Mouse (Mus musculus) heart, embryonic 16.5 days (tissue): ENCODE results near the gene Lrrc74a. TPM values are rescaled to one million over a fixed set of nuclear protein-coding genes. Genes with fewer than 3 reads are reported as not detected.

ENCODE experiments used
- ATAC-seq: fragments of 200-750 bp; cut with Nextera tagmentation; replicated peaks from 2 replicates; pipeline ENCODE4 v1.8.0; 2017; ENCODE audit warnings: moderate number of reproducible peaks; ENCODE audit not compliant: insufficient read depth, low FRiP score; ENCODE audit errors: extremely low read depth
- H3K27ac ChIP-seq: fragments of 300-500 bp; sonication (generic); 2 replicates; pipeline ENCODE4 v1.5.1; 2014; ENCODE audit warnings: mild to moderate bottlenecking, low read length, control low read depth, moderate library complexity
- H3K27me3 ChIP-seq: fragments of 300-500 bp; sonication (generic); 2 replicates; pipeline ENCODE4 v1.6.1; 2014; ENCODE audit warnings: low read length, mixed read lengths; ENCODE audit not compliant: control insufficient read depth, insufficient read depth
- H3K36me3 ChIP-seq: fragments of 300-500 bp; sonication (generic); 2 replicates; pipeline ENCODE4 v1.6.1; 2014; ENCODE audit not compliant: control insufficient read depth, insufficient read depth
- H3K4me1 ChIP-seq: fragments of 300-500 bp; sonication (generic); 2 replicates; pipeline ENCODE4 v1.6.1; 2014; ENCODE audit warnings: low read length, mixed read lengths; ENCODE audit not compliant: control insufficient read depth, insufficient read depth
- H3K4me2 ChIP-seq: fragments of 300-500 bp; sonication (generic); 2 replicates; pipeline ENCODE4 v1.6.1; 2014; ENCODE audit warnings: low read depth, mild to moderate bottlenecking, control low read depth, low read length
- H3K4me3 ChIP-seq: fragments of 300-500 bp; sonication (generic); 2 replicates; pipeline ENCODE4 v1.5.1; 2014; ENCODE audit warnings: mild to moderate bottlenecking, control low read depth, low read length
- H3K9ac ChIP-seq: fragments of 300-500 bp; sonication (generic); 2 replicates; pipeline ENCODE4 v1.6.1; 2014; ENCODE audit warnings: low read length, control low read depth
- H3K9me3 ChIP-seq: fragments of 300-500 bp; sonication (generic); replicated peaks from 2 replicates; pipeline ENCODE4 v1.6.1; 2016; ENCODE audit warnings: low read length; ENCODE audit not compliant: control insufficient read depth
- WGBS: fragments of 180-500 bp; shearing (Covaris S2); extraction: QIAGEN DNeasy Blood & Tissue Kit; methylation state at CpG from one replicate; pipeline ENCODE4 v1.1.7; 2014; 5-methylcytosine and 5-hydroxymethylcytosine counted together
- polyA plus RNA-seq: library from polyadenylated mRNA; unstranded; fragments of >200 nt; fragmentation: Nextera tagmentation; extraction: Ambion mirVana; gene quantifications from 2 replicates; pipeline ENCODE4 v1.2.1, GENCODE M21; 2015

Lrrc74a gene
- polyA plus RNA-seq = not detected in 2 replicates

GRCm38 (mm10) chr12:86734319-86734810 is at the start of gene Lrrc74a:
Lrrc74a (plus strand) TSS chr12:86734369.
- no peak within 1 kb of the TSS for H3K9ac ChIP-seq
- no peaks in the 10 kb centered on the region for H3K9me3 ChIP-seq
- ATAC-seq = no peak
- no peak within 1 kb of the TSS for H3K27ac ChIP-seq
- H3K4me3 ChIP-seq = no peak within 1 kb of the TSS
- no peak within 1 kb of the TSS for H3K4me2 ChIP-seq
- no peaks in the 10 kb centered on the region for H3K4me1 ChIP-seq
- no peaks in the 10 kb centered on the region for H3K27me3 ChIP-seq
- H3K36me3 ChIP-seq = no peaks in the 10 kb centered on the region
- WGBS = 72% methylated on average over 8 of the region's 8 CpGs

GRCm38 (mm10) chr12:86685275-86685674 is 48.9 kb upstream of the Lrrc74a start:
- 43% methylated on average over 9 of the region's 9 CpGs for WGBS
- no peak overlapping the region for H3K4me2 ChIP-seq
- no peaks in the 10 kb centered on the region for H3K27me3 ChIP-seq
- H3K4me1 ChIP-seq = peaks cover 31% of the 10 kb centered on the region
- H3K27ac ChIP-seq = no peak overlapping the region
- no peak for ATAC-seq
- no peak overlapping the region for H3K4me3 ChIP-seq
- 0 out of 2 replicates have a peak overlapping the region, but pooled peaks have one; percentile 25 for H3K9ac ChIP-seq
- H3K36me3 ChIP-seq = 0 out of 2 replicates have a peak, but pooled peaks cover 4% of the 10 kb centered on the region
- no peaks in the 10 kb centered on the region for H3K9me3 ChIP-seq

- Histone ChIP-seq H3K9me3 (no peaks in the 10 kb centered on the region), H3K4me3 (no peak overlapping the region), H3K4me2 (0 out of 2 replicates have a peak overlapping the region, but pooled peaks have one; percentile 13), H3K27me3 (no peaks in the 10 kb centered on the region), H3K36me3 (0 out of 2 replicates have a peak, but pooled peaks cover 4% of the 10 kb centered on the region), H3K4me1 (peaks cover 24% of the 10 kb centered on the region), H3K27ac (peak overlapping the region; percentile 70), H3K9ac (no peak overlapping the region)
- no peak for ATAC-seq
- WGBS = 57% methylated on average over 9 of the region's 13 CpGs
Observed at GRCm38 (mm10) chr12:86686551-86687330, 47.4 kb upstream of the Lrrc74a start.

GRCm38 (mm10) chr12:86687445-86687955 is 46.7 kb upstream of the Lrrc74a start:
- no peaks in the 10 kb centered on the region for H3K9me3 ChIP-seq
- no peak overlapping the region for H3K9ac ChIP-seq
- no peak overlapping the region for H3K4me2 ChIP-seq
- H3K36me3 ChIP-seq = 0 out of 2 replicates have a peak, but pooled peaks cover 4% of the 10 kb centered on the region
- no peaks in the 10 kb centered on the region for H3K27me3 ChIP-seq
- peaks cover 22% of the 10 kb centered on the region for H3K4me1 ChIP-seq
- peak overlapping the region; percentile 70 for H3K27ac ChIP-seq
- 66% methylated on average over 4 of the region's 4 CpGs for WGBS
- ATAC-seq = no peak
- H3K4me3 ChIP-seq = no peak overlapping the region

- ATAC-seq = peak; percentile 38; the same call in 1 of the 2 replicates
- Histone ChIP-seq H3K9ac (no peak overlapping the region), H3K4me3 (no peak overlapping the region), H3K4me1 (peaks cover 28% of the 10 kb centered on the region), H3K9me3 (no peaks in the 10 kb centered on the region), H3K4me2 (no peak overlapping the region), H3K27me3 (no peaks in the 10 kb centered on the region), H3K27ac (peak overlapping the region; percentile 70), H3K36me3 (0 out of 2 replicates have a peak, but pooled peaks cover 4% of the 10 kb centered on the region)
- WGBS = 71% methylated on average over 4 of the region's 4 CpGs
Observed at GRCm38 (mm10) chr12:86687971-86688573, 46.1 kb upstream of the Lrrc74a start.

- Histone ChIP-seq H3K36me3 (0 out of 2 replicates have a peak, but pooled peaks cover 4% of the 10 kb centered on the region), H3K4me1 (peaks cover 27% of the 10 kb centered on the region), H3K27me3 (no peaks in the 10 kb centered on the region), H3K4me3 (no peak overlapping the region), H3K9me3 (no peaks in the 10 kb centered on the region), H3K4me2 (no peak overlapping the region), H3K9ac (no peak overlapping the region), H3K27ac (peak overlapping the region; percentile 47; the same call in 1 of the 2 replicates)
- ATAC-seq = no peak
- WGBS = 96% methylated on average over 27 of the region's 27 CpGs
Observed at GRCm38 (mm10) chr12:86688917-86689316, 45.3 kb upstream of the Lrrc74a start.

GRCm38 (mm10) chr12:86690700-86691485 is 43.3 kb upstream of the Lrrc74a start:
- Histone ChIP-seq H3K27ac (peak overlapping the region; percentile 72), H3K9ac (no peak overlapping the region), H3K4me3 (no peak overlapping the region), H3K36me3 (0 out of 2 replicates have a peak, but pooled peaks cover 4% of the 10 kb centered on the region), H3K9me3 (no peaks in the 10 kb centered on the region), H3K4me2 (no peak overlapping the region), H3K27me3 (no peaks in the 10 kb centered on the region), H3K4me1 (peaks cover 22% of the 10 kb centered on the region)
- WGBS = 65% methylated on average over 12 of the region's 12 CpGs
- no peak; the same call in 1 of the 2 replicates for ATAC-seq
